Mouse (Mus musculus) cerebellum, postnatal 14 days (tissue): ENCODE measurements around the gene Rpl19.

Experiments used
- DNase-seq, 2 experiments: peaks; one replicate each; pipeline ENCODE4 v3.0.0; 2021; ENCODE audit warnings: mixed read lengths in 2 of 2

The Rpl19 gene

DNA sequence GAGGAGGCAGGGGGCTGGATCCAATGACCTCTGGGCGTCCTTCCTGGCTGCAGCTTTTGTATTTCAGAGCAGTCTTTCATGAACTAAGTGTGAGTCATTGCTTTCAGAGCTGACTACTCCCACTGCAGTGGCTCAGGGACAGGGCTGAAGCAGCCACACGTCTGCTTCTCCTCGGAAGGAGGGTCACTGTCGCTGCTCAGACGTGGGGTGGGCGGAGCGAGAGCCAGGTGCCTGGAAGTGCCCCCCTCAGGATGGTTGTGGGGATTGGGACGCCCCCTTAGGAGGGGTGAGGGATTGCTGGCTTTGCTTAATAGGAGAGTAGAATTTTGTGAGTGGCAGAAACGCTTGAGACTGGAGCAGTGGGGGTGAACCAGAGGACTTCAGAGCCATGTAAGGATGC lies 31.0 kb downstream of the Rpl19 start:
- no peak for DNase-seq

DNA sequence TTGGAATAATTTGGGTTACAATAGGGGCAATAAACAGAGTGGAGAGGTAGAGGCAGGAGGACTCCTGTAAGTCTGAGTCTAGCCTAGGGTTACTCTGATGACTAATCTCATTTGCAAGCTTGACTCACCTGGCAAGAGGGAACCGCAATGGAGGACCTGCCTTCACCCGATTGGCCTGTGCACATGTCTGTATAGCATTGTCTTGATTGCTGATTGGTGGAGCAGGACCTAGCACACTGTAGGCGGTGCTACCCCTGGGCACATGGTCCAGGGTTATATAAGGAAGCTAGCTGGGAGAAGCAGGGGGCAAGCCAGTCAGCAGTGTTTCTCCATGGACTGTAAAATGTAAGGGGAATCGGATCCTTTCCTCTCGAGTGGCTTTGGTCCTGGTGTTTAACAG lies 31.5 kb downstream of the Rpl19 start:
- DNase-seq: peak in 1 of 2 experiments; percentile 61

DNA sequence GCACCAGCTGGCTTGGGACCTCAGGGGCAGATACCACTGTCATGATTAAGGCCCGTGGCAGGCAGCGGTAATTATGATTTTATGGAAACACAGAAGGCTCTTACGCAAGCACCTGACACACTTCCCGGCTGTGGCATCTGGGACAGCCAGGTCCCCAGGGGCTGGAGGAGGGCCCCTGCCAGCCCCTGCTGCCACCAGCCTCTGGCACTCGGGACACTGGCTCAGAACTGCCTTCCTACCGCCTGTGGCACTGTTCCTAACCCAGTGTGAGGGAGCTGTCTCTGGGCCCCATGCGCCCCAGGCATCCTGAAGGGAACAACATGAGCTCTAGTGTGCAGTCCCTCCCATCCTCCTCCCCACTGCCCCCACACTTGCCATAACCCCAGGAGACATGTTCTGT lies 33.2 kb downstream of the Rpl19 start:
- DNase-seq: no peak

DNA sequence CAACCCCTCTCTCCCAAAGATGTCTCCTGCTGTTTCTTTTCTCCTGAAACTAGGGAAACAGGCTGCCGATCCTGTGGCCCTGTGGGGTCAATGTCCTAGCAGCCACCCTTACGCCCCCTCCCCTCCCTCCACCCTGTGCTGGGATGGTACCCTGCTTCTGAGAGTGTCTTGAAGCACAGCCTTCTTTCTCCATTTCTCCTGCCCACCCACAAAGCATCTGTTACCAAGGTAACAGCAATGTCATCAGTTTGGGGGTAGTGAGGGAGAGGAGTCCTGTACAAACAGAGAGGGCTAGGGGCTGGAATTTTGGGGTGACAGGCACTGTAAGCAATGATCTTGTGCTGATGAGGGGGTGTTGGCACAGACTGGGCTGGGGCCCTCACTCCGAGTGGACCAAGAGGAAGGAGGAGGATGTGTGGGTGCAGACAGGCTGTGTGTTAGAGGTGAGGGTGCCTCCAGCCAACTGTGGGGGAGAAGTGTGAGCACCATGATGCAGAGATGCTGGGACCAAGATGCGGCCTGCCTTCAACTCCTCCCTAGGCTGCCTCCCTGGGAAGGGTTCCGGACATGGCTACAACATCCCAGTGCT lies 33.7 kb downstream of the Rpl19 start:
- no peak for DNase-seq

DNA sequence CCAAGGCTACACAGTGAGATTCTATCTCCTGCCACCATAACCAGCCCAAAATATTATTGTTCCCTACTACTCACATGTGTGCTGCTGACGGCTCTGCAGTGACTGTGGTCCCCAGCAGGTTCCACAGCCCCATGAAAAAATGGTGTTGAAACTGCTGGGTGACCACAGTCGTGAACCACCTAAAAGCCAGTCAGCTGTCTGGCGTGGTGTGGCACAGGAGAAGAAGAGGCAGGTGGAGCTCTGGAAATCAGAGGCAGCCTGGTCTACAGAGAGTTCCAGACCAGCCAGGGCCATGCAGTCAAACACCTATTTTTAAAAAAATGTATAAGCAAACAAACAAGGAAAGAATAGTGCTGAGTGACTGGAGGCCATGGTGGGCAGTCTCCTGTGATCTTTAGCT lies 34.9 kb downstream of the Rpl19 start:
- DNase-seq: no peak

DNA sequence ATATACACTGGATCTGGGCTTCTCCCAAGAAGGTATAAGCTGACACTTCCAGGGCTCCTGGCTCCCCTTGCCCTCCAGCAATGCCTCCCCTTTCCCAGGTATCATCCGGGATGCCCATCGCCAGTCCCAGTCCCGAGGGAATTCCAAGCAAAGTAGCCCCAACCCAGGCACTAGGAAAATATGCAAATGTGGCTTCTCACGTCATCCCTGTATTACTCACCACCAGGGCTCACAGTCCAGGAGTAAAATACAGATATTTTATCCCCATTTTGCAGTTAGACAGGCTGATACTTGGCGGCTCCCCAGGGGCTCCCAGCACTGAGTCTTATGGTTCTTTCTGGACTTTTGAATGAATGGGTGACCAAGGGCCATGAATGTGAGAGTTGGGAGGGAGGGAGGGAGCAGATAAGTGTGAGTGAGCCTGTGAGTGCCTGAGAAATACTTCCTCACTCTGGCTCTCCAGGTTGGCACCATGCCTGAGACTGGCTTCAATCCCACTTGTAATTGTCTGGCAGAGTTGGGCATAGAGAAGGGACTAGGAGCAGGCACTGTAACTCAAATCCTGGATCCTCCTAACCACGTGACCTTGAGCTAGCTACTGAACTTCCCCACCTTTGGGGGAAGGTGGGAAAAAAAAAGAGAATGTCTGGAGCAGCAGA lies 35.5 kb downstream of the Rpl19 start:
- DNase-seq: peak; percentile 80 to 89

DNA sequence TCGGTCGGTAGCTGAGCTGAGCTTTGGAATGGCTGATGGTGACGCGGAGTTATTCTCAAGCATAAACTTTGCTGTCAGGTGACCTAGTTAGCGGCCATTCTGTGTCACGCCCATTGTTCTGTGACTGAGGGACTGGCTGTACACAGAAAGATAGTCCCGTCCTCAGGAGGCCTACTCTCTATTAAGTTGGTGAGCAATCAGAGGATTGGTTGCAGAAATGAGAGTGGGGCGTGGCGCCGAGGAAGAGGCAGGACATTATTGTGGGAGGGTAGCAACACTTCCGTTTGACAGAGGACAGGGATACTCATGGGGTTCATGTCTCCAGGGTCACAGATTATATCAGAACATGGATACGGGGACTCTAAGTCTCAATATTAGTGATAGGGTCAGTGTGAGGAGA lies 39.7 kb downstream of the Rpl19 start:
- no peak for DNase-seq

DNA sequence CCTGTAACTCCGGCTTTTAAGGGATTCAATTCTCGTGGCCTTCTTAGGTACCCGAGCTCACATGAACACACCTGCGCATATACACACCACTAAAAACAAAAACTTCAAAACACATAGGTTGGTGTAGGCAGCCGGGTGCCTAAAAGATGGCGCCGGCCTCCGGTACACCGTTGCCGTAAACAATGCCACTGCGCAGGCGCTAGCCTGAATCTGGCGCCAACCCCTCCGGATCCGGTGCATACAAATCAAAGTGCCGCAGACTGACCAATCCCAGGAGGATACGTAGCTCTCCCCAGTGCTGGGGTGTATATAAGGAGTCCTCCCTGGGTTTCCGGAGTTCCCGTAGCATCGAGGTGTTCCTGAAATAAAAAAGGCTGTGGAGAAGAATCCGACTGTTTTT lies 40.7 kb downstream of the Rpl19 start:
- DNase-seq: no peak

DNA sequence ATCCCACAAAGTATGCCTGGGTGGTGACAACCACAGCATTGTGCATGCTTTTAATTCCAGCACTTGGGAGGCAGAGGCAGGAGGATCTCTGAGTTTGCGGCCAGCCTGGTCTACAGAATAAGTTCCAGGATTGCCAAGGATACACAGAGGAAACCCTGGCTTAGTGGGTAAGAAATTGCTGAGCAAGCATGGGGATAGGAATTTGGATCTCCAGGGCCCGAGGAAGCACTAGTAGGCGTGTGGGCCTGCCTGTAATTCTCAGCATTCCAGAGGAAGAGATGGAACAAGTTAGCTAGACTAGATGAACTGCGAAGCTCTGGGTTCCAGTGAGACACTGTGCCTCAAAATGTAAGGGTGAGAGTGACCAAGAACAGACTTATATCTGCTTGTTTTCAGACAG lies 46.9 kb downstream of the Rpl19 start:
- no peak for DNase-seq

DNA sequence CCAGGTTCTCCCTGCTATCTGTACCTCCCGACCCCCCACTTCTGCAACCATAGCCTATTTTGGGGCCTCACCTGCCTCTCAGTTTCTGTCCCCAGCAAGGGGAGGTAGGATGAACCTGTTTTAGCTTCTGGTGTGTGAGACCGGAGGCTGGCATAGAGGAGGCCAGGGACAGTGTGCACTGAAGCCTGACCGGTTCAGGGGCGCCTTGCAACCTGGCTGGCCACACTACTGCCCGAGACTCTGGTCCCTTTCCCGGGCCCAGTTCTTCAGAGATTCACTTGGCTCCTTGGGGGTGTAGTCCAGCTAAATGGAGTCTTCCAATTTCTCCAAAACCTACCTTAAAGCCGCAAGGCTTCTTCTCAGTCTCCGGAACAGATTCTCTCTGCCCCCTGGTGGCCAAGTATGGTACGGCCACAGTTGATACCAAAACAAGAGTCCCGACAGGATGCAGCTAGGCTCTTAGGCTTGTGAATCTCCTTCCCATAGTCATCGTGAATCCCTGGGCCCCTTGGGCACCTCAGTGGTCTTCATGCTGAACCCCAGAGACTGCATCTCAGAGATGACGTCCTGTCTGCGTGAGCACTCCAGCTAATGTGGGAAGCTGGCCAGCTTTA lies 48.8 kb downstream of the Rpl19 start:
- peak; percentile 97 to 98 for DNase-seq

DNA sequence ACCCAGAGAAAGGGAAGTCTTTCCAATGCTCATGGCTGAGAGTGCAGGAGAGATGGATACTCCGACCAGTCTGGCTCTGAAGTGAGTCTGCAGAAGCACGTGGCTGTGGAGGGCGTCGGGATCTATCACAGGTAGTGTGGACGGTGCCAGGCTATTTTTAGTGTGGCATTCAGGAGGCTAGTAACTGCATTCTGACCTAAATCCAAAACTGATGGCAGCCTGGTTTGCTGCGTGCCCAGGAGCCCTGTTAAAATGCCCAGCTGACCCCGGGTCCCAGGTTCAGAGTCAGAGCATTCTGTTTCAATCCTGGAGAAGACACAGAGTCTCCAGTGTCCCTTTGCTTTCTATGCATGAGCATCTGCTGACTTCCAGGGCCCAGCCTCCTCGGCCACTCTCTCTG lies 50.6 kb downstream of the Rpl19 start:
- DNase-seq: peak; percentile 62 to 73
